Mouse (Mus musculus): ENCODE measurements around the gene Klb.

Gene Klb

DNA sequence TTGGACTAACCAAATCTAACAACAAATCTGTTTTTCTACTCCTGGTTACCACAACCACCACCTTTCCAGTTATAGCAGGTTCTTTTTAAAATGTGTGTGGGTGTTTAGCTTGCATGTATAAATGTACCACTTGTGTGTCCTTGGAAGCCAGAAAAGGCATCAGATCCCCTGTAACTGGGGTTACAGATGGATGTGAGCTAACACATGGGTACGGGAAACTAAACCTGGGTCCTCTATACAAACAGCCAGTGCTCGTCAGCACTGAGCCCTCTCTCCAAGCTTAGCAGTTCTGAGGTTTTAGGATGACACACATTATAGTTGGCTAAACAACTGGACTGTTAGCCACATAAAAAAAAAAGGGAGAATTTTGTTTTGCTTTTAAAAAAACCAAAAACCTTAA, 37.6 kb downstream of the Klb start:
- DNase-seq = no peak

DNA sequence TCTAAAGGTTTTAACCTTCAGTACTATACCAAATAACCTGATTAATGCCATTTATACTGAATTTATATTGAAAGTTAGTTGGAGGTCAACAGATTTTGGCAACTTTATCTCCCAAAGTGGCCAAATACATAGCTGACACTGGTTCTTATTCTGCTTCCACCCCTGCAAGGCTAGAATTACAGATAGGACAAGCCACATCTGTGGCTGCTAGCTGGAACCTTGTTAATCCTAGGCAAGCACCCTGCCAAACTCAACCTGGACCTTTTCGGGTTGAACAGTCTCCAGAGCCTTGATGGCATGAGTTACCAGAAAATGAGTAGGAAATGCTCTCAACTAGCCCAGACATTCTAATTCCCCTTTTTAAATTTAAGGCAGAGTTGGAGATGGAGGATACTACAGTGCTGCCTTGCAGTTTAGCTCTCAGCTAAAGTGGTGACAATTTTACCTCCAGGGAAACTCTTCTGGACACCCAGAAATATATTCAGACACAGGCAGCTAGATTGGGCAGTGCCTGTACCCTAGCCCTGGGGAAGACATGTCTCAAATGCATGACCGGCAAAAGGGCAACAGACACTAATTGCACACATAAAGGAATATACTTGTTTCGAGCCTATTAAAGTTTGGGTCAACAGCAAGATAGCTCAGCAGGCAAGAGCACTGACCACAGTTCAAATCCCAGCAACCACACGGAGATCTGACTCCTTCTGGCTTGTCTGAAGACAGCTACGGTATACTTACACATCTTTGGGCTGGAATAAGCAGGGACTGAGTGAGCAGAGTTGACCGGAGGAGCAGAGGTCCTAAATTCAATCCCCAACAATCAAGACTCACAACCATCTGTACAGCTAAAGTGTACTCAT, 39.1 kb downstream of the Klb start:
- no peak for DNase-seq

DNA sequence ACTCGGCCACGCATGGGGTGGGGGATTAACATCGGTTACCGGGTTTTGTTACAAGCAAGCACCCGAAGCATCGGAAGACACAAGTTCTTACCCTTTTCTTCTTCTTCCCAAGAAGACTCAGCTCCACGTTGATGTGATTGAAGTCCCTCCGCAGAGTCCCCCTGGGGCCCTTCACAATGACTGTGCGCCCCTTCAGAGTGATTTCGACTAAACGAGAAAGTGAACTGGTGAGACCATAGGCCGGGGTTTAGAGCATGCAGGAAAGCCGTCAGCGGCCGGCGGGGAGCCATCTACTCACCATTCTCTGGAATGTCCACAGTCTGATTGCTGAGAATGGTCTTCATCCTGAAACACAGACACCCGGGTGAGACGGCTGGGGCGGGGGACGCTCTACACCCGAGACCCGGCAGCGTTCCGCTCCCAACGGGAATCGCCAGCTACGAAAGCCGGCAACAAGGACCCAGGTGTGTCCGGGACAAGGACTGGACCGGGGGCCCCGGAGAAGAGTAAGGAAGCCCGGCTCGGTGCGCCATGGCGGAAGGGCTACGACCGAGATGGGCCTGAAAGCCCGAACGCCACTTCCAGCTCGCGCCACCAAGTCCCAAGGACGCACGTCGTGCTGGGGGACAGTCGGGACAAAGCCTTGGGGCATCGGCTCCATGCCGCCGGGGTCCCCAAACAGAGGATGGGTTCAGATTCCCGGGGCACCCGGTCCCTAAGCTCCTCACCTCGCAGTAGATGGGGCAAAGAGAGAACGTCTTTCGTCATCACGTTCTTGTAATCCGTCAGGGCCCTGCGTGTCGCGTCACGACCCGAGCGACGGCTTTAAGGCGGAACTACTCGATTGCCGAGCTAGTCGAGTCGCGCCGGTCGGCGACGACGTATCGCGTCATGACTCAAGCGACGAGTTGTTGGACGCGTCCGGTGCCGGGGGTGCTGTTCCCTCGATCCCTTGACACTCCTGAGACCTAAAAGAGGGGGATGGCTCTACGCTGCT, 42.8 kb downstream of the Klb start, which contains the start of the genes Rpl9 and Lias:
TSS of gene Rpl9 (minus strand) at position 797 of the 997 bp plus-strand sequence.
TSS of gene Lias (plus strand) at position 850 of the 997 bp plus-strand sequence.
- peak; percentile 98 for DNase-seq

DNA sequence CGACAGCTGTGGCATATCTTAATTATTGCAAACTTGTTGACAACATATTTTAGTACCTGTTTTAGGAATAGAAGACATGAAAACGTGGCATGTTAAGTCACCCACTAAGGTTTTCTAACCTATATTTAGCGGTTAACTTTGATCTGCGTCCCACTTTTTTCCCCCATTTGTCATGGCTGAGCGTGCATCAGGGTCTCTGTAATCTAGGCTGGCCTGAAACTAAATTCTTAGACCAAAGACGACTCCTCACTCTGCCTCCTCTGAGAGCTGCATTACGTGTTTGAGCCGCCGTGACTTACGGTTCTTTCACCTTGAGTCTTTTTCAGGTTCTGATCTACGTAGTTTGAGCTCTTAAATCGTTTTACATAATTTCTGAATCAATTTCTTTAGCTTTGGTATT, 43.6 kb downstream of the Klb start:
- DNase-seq = no peak

DNA sequence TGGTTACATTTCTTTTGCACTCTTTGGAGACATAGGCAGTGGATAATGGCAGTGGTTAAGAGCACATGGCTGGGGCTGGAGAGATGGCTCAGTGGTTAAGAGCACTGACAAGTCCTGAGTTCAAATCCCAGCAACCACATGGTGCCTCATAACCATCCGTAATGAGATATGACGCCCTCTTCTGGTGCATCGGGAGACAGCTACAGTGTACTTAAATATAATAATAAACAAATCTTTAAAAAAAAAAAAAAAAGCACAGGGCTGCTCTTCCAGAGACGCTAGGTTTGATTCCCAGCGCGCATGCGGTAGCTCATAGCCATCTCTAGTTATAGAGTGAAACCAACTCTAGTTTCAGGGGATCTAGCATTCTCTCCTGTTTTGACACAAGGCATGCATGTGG, 46.3 kb downstream of the Klb start:
- DNase-seq = no peak

DNA sequence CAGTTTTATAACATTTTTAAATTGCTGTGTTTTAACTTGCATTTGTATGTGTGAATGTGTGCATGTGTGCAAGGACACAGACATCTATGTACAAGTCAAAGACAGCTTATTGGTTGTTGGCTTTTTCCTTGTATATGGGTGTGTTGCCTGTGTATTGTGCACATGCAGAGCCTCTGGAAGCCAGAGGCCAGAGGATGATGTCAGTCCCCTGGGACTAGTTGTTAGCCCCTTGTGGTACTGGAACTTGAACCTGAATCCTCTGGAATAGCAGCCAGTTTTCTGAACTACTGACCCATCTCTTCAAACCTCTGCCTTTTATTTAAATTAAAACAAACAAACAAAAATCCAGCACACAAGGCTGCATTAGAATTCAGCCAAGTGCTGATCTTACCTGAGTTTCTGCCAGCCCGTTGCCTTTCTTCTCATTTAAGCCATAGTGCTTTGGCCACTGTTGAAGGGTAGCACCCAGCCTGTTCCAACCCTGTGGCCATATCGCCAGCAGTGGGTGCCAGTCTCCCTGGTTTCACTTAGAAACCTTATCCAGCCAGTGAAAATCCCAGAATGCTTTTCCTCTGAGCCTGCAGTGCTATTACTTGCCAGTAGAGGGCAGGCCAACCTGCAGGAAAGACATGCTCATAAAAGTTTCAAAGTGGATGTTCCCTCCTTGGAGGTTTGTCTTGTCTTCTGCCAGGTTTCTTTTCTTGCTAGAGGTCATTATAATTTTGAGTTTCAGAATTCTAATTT, 53.3 kb downstream of the Klb start:
- peak; percentile 74 for DNase-seq

DNA sequence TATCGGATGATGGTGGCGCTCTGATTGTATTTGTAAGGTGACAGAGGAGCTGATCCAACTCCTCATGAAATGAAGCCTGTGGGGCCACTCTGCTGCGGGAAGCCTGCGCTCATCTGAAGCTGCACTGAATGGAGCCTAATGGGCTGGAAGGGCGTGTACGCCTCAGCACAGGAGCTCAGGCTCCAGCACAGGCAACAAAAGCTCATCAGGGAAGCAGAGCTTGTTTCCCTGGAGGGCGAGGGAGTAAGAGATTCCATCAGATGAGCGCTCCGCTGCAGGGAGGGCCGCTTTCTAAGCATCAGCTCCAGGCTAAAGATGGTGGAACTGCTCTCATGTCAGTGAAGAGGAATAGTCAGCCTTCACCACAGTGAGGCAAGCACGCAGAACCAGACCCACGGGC, 59.9 kb downstream of the Klb start:
- DNase-seq = no peak

DNA sequence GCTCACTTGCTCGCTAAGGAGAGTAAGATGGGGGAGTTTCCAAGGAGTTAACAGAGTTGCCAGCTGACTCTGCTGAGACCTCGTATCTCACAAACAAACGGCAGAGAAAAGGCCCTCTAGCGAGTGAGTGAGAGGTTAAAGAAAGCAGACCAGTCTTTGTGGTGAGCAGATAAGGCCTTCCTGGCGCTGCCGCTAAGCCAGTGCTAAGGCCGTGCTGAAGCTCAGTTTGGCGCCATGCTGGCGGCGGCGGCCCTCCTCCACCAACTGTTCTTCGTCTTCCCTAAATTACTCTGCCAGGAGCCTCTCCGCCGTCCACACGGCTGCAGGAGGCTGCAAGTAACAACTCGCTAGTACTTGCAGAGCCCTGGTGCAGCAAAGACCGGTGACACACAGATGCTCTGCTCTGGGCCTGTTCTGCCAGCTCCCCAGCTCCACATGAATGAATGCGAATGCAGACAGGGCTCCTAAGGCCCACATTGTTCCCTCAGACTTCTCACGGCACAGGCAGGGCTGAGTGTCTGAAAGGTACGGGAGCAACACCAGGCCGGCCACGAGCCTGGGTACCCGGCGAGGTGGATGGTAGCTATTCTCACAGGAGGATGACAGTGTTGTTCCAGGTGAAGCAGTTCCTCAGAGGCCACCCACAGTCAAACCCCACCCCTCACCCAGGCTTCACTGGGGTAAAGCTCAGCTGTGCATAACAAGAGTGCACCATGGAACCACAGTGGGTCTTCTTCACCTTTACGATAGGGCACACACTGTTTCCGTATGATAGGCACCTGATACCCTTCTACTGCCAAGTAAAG, 67.7 kb downstream of the Klb start:
- no peak for DNase-seq

DNA sequence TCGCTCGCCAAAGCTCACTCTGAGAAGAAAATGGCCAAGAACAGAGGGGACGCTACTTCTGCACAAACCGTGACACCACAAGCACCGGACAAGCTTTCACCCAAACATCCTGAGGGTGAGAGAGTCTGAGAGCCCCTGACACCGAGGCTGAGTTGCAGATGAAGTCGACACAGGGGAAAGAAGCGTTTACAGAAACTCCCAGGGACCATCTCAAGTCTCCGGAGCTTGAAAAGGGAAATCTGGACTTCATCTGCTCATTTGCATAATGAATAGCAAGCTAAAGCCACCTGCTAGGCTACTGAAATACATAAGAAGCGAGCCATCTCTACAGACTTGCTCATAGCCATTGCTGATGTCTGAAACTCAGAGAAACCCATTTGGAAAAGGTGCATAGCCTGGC, 71.0 kb downstream of the Klb start:
- no peak for DNase-seq

DNA sequence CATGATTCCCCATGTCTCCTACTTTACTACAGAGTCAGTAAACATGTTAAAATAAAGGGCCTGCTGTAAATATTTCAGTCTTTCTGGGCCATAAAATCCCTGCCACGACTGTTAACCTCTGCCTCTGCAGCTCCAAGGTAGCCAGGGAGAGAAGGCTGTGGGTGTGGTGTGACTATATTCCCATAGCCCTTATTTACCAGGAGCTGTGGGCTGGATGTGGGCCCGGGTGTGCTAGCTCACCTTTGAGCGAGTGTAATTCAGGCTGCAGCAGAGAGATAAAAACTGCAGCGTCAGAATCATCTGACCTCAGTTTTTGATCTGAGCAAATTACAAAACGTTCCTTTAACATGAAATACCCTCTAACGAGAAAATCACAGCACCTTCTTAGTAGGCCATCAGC, 72.7 kb downstream of the Klb start:
- no peak for DNase-seq

DNA sequence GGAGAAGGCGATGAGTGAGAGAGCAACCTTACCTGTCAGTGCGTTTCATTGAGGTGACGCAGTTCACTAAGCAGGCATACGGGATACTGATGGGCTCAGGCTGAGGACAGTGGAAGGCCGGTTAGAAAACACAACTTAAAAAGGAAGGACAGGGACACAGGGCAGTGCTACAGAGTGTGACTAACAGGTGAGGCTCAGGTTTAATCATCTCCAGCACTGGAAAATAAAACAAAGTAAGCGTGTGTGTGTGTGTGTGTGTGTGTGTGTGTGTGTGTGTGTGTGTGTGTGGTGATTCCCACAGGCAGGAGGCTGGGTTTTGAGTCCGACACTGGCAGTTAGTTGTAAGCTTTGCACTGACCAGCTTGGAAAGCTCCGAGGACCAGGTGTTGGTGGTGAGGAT, 74.7 kb downstream of the Klb start:
- no peak for DNase-seq

DNA sequence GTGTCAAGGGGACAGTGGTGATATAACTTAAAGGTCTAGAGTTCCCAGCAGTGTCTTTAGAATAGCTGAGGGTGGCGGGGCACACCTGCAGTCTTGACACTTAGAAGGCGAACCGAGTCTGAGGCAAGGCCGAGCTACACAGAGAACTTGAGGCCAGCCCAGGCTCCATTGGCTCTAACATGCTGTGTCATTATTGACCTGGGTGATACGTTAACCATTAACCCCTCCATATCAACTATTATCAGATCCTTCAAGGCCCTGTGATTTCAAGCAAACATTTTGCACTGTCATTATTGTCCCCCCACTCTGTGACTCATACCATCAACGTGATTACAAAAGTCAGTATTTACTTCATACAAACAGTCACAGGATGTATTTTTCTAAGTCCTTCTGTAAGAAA, 76.1 kb downstream of the Klb start:
- no peak for DNase-seq

DNA sequence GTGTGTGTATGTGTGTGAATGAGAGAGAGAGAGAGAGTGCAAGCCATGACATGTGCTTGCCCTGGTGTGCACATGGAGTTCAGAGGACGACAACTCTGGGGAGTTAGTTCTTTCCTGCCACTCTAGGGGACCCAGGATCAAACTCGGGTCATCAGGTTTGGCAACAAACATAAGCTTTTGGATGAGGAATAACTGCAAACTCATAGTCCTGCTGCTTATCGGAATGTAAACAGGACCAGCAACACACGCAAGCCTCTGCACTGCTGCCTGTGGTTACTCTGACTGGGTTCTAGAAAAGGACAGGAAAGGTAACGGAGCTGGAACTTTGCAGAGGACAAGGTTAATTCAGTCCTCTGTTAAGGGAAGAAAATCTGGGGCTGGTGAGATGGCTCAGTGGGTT, 77.1 kb downstream of the Klb start:
- DNase-seq = no peak

DNA sequence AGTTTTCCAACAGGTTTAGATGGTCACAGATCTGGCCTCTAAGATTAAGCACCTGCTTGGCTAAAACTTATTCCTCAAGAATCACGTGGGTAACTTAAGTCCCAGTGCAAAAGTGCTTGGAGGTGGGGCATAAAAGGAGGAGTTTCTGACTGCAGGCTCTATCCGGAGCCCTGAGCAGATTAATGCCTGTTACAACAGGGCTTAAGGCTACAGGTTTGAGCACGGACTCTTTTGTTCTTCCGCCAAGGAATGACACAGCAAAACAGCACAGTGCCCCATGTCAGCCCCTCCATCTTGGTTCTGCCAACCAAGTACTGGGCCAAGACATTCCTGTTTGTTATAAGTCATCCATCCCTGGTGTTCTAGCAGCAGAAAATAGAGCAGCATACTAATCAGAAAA, 80.2 kb downstream of the Klb start:
- no peak for DNase-seq

DNA sequence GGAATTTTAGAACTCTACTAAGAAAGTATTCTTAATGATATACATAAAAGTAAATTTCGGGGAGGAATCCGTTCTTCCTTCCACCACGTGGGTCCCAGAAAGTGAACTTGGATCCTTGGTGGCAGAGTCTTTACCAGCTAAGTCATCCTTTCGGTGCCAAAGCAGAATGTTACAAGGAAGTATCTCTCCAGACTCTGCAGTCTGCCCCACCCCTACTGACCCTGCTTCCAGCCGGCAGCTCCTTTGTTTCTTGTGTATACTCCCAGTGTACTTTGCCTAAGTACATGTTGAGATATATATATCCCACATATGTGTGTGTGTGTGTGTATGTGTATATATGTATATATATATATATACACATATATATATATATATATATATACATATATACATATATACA, 81.3 kb downstream of the Klb start:
- no peak for DNase-seq

Measured in cerebellum, adult 11 months (tissue).